Mouse (Mus musculus) ES-Bruce4 (cell line): ENCODE measurements around the gene Plekha4.

Source experiments
- CTCF ChIP-seq: IDR thresholded peaks from one replicate; pipeline ENCODE4 v1.8.1; 2011; ENCODE audit warnings: low read depth, low read length
- POLR2A ChIP-seq: IDR thresholded peaks from one replicate; pipeline ENCODE4 v1.8.1; 2011; ENCODE audit warnings: low read length; ENCODE audit not compliant: insufficient read depth

DNA sequence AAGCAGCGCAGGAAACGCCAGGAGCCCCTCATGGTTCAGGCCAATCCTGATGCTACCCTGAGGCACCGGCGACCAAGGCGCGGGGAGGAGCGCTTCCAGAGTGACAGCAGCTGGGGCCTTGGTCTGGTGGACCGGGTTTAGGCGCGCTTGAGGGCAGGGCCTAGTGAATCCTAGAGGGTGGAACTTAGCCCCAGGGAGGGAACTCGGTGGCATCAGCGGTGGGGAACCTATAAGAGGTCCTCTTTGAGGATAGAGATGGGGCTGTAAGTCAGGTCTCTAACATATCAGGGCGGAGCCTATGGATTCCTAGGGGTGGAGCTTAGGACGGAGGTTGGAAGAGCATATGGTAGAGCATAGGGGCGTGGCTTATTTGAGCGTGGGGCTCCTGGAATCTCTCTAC is 10.7 kb upstream of the Plekha4 start:
- TF ChIP-seq POLR2A (no peak), CTCF (no peak)
